Mouse (Mus musculus): ENCODE measurements around the gene Pak1. TPM values are rescaled to one million over a fixed set of nuclear protein-coding genes. Genes with fewer than 3 reads are reported as not detected.
"Not testable (repeated sequence)": the region's sequence is repeated elsewhere in the genome, so short reads cannot be mapped to it uniquely, and the experiment has no call there.

Gene Pak1
- polyA plus RNA-seq, 1 experiment: 385 TPM

- peaks cover 3% of the 10 kb centered on the region; the same call in 1 of the 2 replicates for H3K4me1 ChIP-seq (ENCODE audit: control insufficient read depth, insufficient read depth, low read length)
- H3K27me3 ChIP-seq (ENCODE audit: control insufficient read depth, insufficient read depth, low read length): no peaks in the 10 kb centered on the region
- peak overlapping the region; percentile 90 for H3K4me3 ChIP-seq (replicated peaks; ENCODE audit: insufficient read depth, low read depth, low read length)
- no peak overlapping the region for H3K27ac ChIP-seq (ENCODE audit: insufficient read depth, low read length)
- 27% methylated on average over 2 of the region's 2 CpGs for WGBS
- TF ChIP-seq POLR2A (IDR thresholded peaks at IDR 0.05; ENCODE audit: borderline replicate concordance, insufficient read depth, low read length) (no peak), CTCF (IDR thresholded peaks at IDR 0.05; ENCODE audit: borderline replicate concordance, insufficient read depth, low read depth, low read length) (no peak)
- DNase-seq: no peak
These were observed 54.0 kb downstream of the Pak1 start for GRCm38 (mm10) chr7:97842332-97842731.

- TF ChIP-seq POLR2A (IDR thresholded peaks at IDR 0.05; ENCODE audit: borderline replicate concordance, insufficient read depth, low read length) (peak; percentile 98), CTCF (IDR thresholded peaks at IDR 0.05; ENCODE audit: borderline replicate concordance, insufficient read depth, low read depth, low read length) (no peak)
- Histone ChIP-seq H3K27me3 (ENCODE audit: control insufficient read depth, insufficient read depth, low read length) (no peaks in the 10 kb centered on the region), H3K4me3 (replicated peaks; ENCODE audit: insufficient read depth, low read depth, low read length) (peak overlapping the region; percentile 90), H3K4me1 (ENCODE audit: control insufficient read depth, insufficient read depth, low read length) (peaks cover 3% of the 10 kb centered on the region; the same call in 1 of the 2 replicates), H3K27ac (ENCODE audit: insufficient read depth, low read length) (peak overlapping the region; percentile 75)
- 1% methylated on average over 22 of the region's 22 CpGs for WGBS
- peak; percentile 90 to 93 for DNase-seq
These were observed 54.6 kb downstream of the Pak1 start for GRCm38 (mm10) chr7:97842806-97843570.

GRCm38 (mm10) chr7:97844419-97844818 is 56.1 kb downstream of the Pak1 start:
- Histone ChIP-seq H3K27me3 (ENCODE audit: control insufficient read depth, insufficient read depth, low read length) (no peaks in the 10 kb centered on the region), H3K27ac (ENCODE audit: insufficient read depth, low read length) (peak overlapping the region; percentile 93), H3K4me1 (ENCODE audit: control insufficient read depth, insufficient read depth, low read length) (peaks cover 3% of the 10 kb centered on the region; the same call in 1 of the 2 replicates), H3K4me3 (replicated peaks; ENCODE audit: insufficient read depth, low read depth, low read length) (peak overlapping the region; percentile 90)
- 17% methylated on average over 3 of the region's 3 CpGs for WGBS
- TF ChIP-seq CTCF (IDR thresholded peaks at IDR 0.05; ENCODE audit: borderline replicate concordance, insufficient read depth, low read depth, low read length) (no peak), POLR2A (IDR thresholded peaks at IDR 0.05; ENCODE audit: borderline replicate concordance, insufficient read depth, low read length) (no peak)
- peak; percentile 33 to 50 for DNase-seq

GRCm38 (mm10) chr7:97845546-97845945 is 57.2 kb downstream of the Pak1 start:
- Histone ChIP-seq H3K4me3 (replicated peaks; ENCODE audit: insufficient read depth, low read depth, low read length) (peak overlapping the region; percentile 90), H3K27me3 (ENCODE audit: control insufficient read depth, insufficient read depth, low read length) (no peaks in the 10 kb centered on the region), H3K4me1 (ENCODE audit: control insufficient read depth, insufficient read depth, low read length) (peaks cover 3% of the 10 kb centered on the region; the same call in 1 of the 2 replicates), H3K27ac (ENCODE audit: insufficient read depth, low read length) (peak overlapping the region; percentile 73; the same call in 1 of the 2 replicates)
- peak; percentile 72 to 89 for DNase-seq
- 8% methylated on average over 2 of the region's 2 CpGs for WGBS
- TF ChIP-seq POLR2A (IDR thresholded peaks at IDR 0.05; ENCODE audit: borderline replicate concordance, insufficient read depth, low read length) (no peak), CTCF (IDR thresholded peaks at IDR 0.05; ENCODE audit: borderline replicate concordance, insufficient read depth, low read depth, low read length) (no peak)

GRCm38 (mm10) chr7:97846539-97846938 is 58.2 kb downstream of the Pak1 start:
- H3K27me3 ChIP-seq (ENCODE audit: control insufficient read depth, insufficient read depth, low read length): no peaks in the 10 kb centered on the region
- TF ChIP-seq POLR2A (IDR thresholded peaks at IDR 0.05; ENCODE audit: borderline replicate concordance, insufficient read depth, low read length) (no peak), CTCF (IDR thresholded peaks at IDR 0.05; ENCODE audit: borderline replicate concordance, insufficient read depth, low read depth, low read length) (no peak)
- no peak overlapping the region for H3K27ac ChIP-seq (ENCODE audit: insufficient read depth, low read length)
- no peak overlapping the region for H3K4me3 ChIP-seq (replicated peaks; ENCODE audit: insufficient read depth, low read depth, low read length)
- no peak for DNase-seq
- H3K4me1 ChIP-seq (ENCODE audit: control insufficient read depth, insufficient read depth, low read length): no peaks in the 10 kb centered on the region; the same call in 1 of the 2 replicates

- H3K4me1 ChIP-seq (ENCODE audit: control insufficient read depth, insufficient read depth, low read length); H3K27me3 ChIP-seq (ENCODE audit: control insufficient read depth, insufficient read depth, low read length); H3K4me3 ChIP-seq (replicated peaks; ENCODE audit: insufficient read depth, low read depth, low read length); DNase-seq; H3K27ac ChIP-seq (ENCODE audit: insufficient read depth, low read length): not testable (repeated sequence)
- 77% methylated on average over 3 of the region's 3 CpGs for WGBS
These were observed 61.2 kb downstream of the Pak1 start for GRCm38 (mm10) chr7:97849557-97849956.

- no peak for TF ChIP-seq CTCF (IDR thresholded peaks at IDR 0.05; ENCODE audit: borderline replicate concordance, insufficient read depth, low read depth, low read length)
- TF ChIP-seq POLR2A (IDR thresholded peaks at IDR 0.05; ENCODE audit: borderline replicate concordance, insufficient read depth, low read length): no peak
- Histone ChIP-seq H3K4me3 (replicated peaks; ENCODE audit: insufficient read depth, low read depth, low read length) (no peak overlapping the region), H3K4me1 (ENCODE audit: control insufficient read depth, insufficient read depth, low read length) (peaks cover 3% of the 10 kb centered on the region; the same call in 1 of the 2 replicates), H3K27ac (ENCODE audit: insufficient read depth, low read length) (no peak overlapping the region), H3K27me3 (ENCODE audit: control insufficient read depth, insufficient read depth, low read length) (no peaks in the 10 kb centered on the region)
- 19% methylated on average over 3 of the region's 3 CpGs for WGBS
- DNase-seq: no peak
These were observed 62.0 kb downstream of the Pak1 start for GRCm38 (mm10) chr7:97850331-97850730.

- DNase-seq: no peak
- no peak overlapping the region for H3K4me3 ChIP-seq (replicated peaks; ENCODE audit: insufficient read depth, low read depth, low read length)
- peaks cover 2% of the 10 kb centered on the region; the same call in 1 of the 2 replicates for H3K4me1 ChIP-seq (ENCODE audit: control insufficient read depth, insufficient read depth, low read length)
- 64% methylated on average over 3 of the region's 3 CpGs for WGBS
- no peaks in the 10 kb centered on the region for H3K27me3 ChIP-seq (ENCODE audit: control insufficient read depth, insufficient read depth, low read length)
- no peak overlapping the region for H3K27ac ChIP-seq (ENCODE audit: insufficient read depth, low read length)
- TF ChIP-seq CTCF (IDR thresholded peaks at IDR 0.05; ENCODE audit: borderline replicate concordance, insufficient read depth, low read depth, low read length) (no peak), POLR2A (IDR thresholded peaks at IDR 0.05; ENCODE audit: borderline replicate concordance, insufficient read depth, low read length) (no peak)
These were observed 75.2 kb downstream of the Pak1 start for GRCm38 (mm10) chr7:97863512-97863911.

Measured in cerebellum, adult 2 months (tissue).